Mouse (Mus musculus) cortical plate, adult 2 months (tissue): ENCODE results near the gene Bmpr1a.

Source experiments
- CTCF ChIP-seq: fragments of 200-500 bp; IDR thresholded peaks from 2 replicates; pipeline ENCODE4 v1.5.1; 2011; ENCODE audit warnings: mild to moderate bottlenecking, control low read depth, low read length; ENCODE audit not compliant: insufficient read depth; ENCODE audit errors: extremely low read depth
- POLR2A ChIP-seq: fragments of 200-500 bp; IDR thresholded peaks from 2 replicates; pipeline ENCODE4 v1.6.1; 2011; ENCODE audit warnings: mild to moderate bottlenecking, low read length, control low read depth; ENCODE audit not compliant: insufficient read depth; ENCODE audit errors: extremely low read depth

- TF ChIP-seq CTCF (no peak), POLR2A (no peak)
Measured at GRCm38 (mm10) chr14:34501804-34502474, 1.2 kb downstream of the Bmpr1a start.
